Mouse (Mus musculus) heart, embryonic 14.5 days (tissue): ENCODE measurements around the gene Tenm2. TPM values are rescaled to one million over a fixed set of nuclear protein-coding genes. Genes with fewer than 3 reads are reported as not detected.

Experiments
- ATAC-seq: fragments of 200-750 bp; cut with Nextera tagmentation; 2 replicates; pipeline ENCODE4 v1.8.0; 2017; ENCODE audit warnings: low read depth, moderate TSS enrichment; ENCODE audit not compliant: insufficient number of reproducible peaks, insufficient read depth, low FRiP score
- H3K27ac ChIP-seq, 2 experiments: fragments of 200-500 bp in 1 of 2; fragments of 300-500 bp in 1 of 2; sonication (generic) in 1 of 2; replicated peaks in 1 of 2; 2 replicates each; pipeline ENCODE4 v1.5.1; 2012 to 2014; ENCODE audit warnings: low read depth in 2 of 2, low read length in 2 of 2, control low read depth in 1 of 2, mild to moderate bottlenecking in 1 of 2, mixed read lengths in 1 of 2; ENCODE audit not compliant: control insufficient read depth in 1 of 2, insufficient read depth in 1 of 2
- H3K27me3 ChIP-seq: fragments of 300-500 bp; sonication (generic); 2 replicates; pipeline ENCODE4 v1.6.1; 2014; ENCODE audit warnings: mild to moderate bottlenecking, low read length, control low read depth; ENCODE audit not compliant: control insufficient read depth, insufficient read depth
- H3K36me3 ChIP-seq: fragments of 300-500 bp; sonication (generic); 2 replicates; pipeline ENCODE4 v1.6.1; 2014; ENCODE audit warnings: mild to moderate bottlenecking, control low read depth, low read length, mixed read lengths; ENCODE audit not compliant: control insufficient read depth, insufficient read depth
- H3K4me1 ChIP-seq, 2 experiments: fragments of 200-500 bp in 1 of 2; fragments of 300-500 bp in 1 of 2; sonication (generic) in 1 of 2; 2 replicates each; pipeline ENCODE4 v1.6.1; 2012 to 2014; ENCODE audit warnings: low read length in 2 of 2, control low read depth in 1 of 2, mixed read lengths in 1 of 2; ENCODE audit not compliant: control insufficient read depth in 2 of 2, insufficient read depth in 2 of 2
- H3K4me2 ChIP-seq: fragments of 300-500 bp; sonication (generic); 2 replicates; pipeline ENCODE4 v1.6.1; 2014; ENCODE audit warnings: mild to moderate bottlenecking, low read length
- H3K4me3 ChIP-seq, 2 experiments: fragments of 200-500 bp in 1 of 2; fragments of 300-500 bp in 1 of 2; sonication (generic) in 1 of 2; 2 replicates each; pipeline ENCODE4 v1.5.1; 2012 to 2014; ENCODE audit warnings: low read length in 2 of 2, mild to moderate bottlenecking in 2 of 2, control low read depth in 1 of 2, low read depth in 1 of 2, moderate library complexity in 1 of 2; ENCODE audit not compliant: control insufficient read depth in 1 of 2, insufficient read depth in 1 of 2
- H3K9ac ChIP-seq: fragments of 300-500 bp; sonication (generic); 2 replicates; pipeline ENCODE4 v1.6.1; 2014; ENCODE audit warnings: mild to moderate bottlenecking, low read length
- H3K9me3 ChIP-seq: fragments of 300-500 bp; sonication (generic); 2 replicates; pipeline ENCODE4 v1.6.1; 2016; ENCODE audit warnings: low read length, control low read depth; ENCODE audit not compliant: control insufficient read depth
- WGBS: fragments of 180-500 bp; shearing (Covaris S2); extraction: QIAGEN DNeasy Blood & Tissue Kit; methylation state at CpG from one replicate; pipeline ENCODE4 v1.1.7; 2014; 5-methylcytosine and 5-hydroxymethylcytosine counted together
- polyA plus RNA-seq: library from polyadenylated mRNA; unstranded; fragments of >200 nt; fragmentation: Nextera tagmentation; extraction: Ambion mirVana; gene quantifications from 2 replicates; pipeline ENCODE4 v1.2.1, GENCODE M21; 2014

The Tenm2 gene
- polyA plus RNA-seq, 1 experiment from 2014 or later: 0.96 TPM

DNA sequence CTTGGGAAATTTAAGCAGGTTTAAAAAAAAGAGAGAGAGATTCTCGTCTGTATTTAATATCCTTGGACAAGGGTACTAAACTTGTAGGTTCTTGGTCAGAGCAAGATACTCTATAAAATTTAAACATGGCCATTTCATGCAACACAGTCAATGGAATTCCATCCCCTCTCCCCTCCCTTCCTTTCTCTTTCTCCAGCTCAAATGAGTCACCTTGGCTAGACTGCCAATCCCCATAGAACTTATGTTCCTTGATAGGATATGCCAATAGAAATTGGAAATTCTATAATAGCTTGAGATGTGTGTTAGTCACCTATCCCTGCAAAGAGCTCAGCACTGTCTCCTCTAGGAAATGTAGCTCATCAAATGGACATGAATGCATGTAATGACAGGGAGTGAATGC, 1031.9 kb downstream of the Tenm2 start:
- H3K27ac ChIP-seq: peak overlapping the region in 1 of 2 experiments; percentile 58; a peak in 1 of 4 replicates

GRCm38 (mm10) chr11:36194348-36194747, 1041.4 kb downstream of the Tenm2 start:
- Histone ChIP-seq H3K9me3 (no peaks in the 10 kb centered on the region), H3K36me3 (no peaks in the 10 kb centered on the region), H3K4me2 (no peak overlapping the region), H3K4me3 (no peak overlapping the region), H3K4me1 (peaks cover 0 to 5% of the 10 kb centered on the region in 2 experiments; a peak in 1 of 4 replicates), H3K27me3 (no peaks in the 10 kb centered on the region), H3K9ac (no peak overlapping the region), H3K27ac (no peak overlapping the region)
- no peak for ATAC-seq
- 25% methylated on average over 2 of the region's 2 CpGs for WGBS

More for the DNA sequence above, 1031.9 kb downstream of the Tenm2 start:
- WGBS: 73% methylated on average over 1 of the region's 1 CpGs
- Histone ChIP-seq H3K9ac (no peak overlapping the region), H3K4me1 (peaks cover 8 to 27% of the 10 kb centered on the region in 2 experiments; a peak in 3 of 4 replicates), H3K4me2 (no peak overlapping the region), H3K27me3 (no peaks in the 10 kb centered on the region), H3K9me3 (no peaks in the 10 kb centered on the region), H3K36me3 (no peaks in the 10 kb centered on the region), H3K4me3 (no peak overlapping the region)
- no peak for ATAC-seq

GRCm38 (mm10) chr11:36176106-36176505, 1059.7 kb downstream of the Tenm2 start:
- 75% methylated on average over 7 of the region's 7 CpGs for WGBS
- Histone ChIP-seq H3K27ac (no peak overlapping the region), H3K9ac (no peak overlapping the region), H3K4me2 (no peak overlapping the region), H3K27me3 (no peaks in the 10 kb centered on the region), H3K36me3 (no peaks in the 10 kb centered on the region), H3K4me3 (no peak overlapping the region), H3K4me1 (no peaks in the 10 kb centered on the region; a peak in 1 of 4 replicates), H3K9me3 (no peaks in the 10 kb centered on the region)
- no peak for ATAC-seq

DNA sequence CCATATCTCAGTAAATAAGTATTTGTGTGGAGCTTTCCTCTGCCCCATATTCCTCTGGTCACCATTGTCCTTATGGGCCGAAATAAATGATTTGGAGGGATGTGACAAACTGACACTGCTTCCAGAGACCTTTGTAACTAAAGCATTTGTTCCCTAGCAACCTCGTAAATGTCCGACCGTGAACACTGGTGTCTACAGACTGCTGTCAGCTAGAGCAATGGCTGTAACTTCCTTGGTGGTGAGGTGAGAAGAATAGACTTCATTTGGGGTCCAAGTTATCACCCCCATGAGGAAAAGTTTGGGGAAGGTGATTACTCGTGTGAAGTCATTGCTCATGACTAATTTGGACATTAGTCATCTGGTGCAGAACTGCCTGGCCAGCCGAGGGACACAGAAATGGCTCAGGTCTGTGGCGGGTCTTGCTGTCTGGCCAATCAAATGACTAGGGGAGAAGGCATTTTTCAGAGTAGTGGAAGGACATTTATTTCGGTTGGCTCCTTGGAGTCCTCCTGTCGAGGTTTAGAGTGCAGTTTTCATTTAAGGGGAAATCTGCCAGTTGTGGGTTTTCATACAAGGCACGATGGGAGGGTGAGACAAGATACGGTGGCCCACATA, 1062.6 kb downstream of the Tenm2 start:
- H3K4me1 ChIP-seq: no peaks in the 10 kb centered on the region; a peak in 1 of 4 replicates
- no peak overlapping the region for H3K4me2 ChIP-seq
- H3K4me3 ChIP-seq: no peak overlapping the region
- ATAC-seq: no peak
- 76% methylated on average over 11 of the region's 11 CpGs for WGBS
- H3K9me3 ChIP-seq: no peaks in the 10 kb centered on the region
- H3K9ac ChIP-seq: no peak overlapping the region
- no peaks in the 10 kb centered on the region for H3K27me3 ChIP-seq
- H3K36me3 ChIP-seq: no peaks in the 10 kb centered on the region
- H3K27ac ChIP-seq: no peak overlapping the region

- Histone ChIP-seq H3K27ac (no peak overlapping the region), H3K36me3 (no peaks in the 10 kb centered on the region), H3K27me3 (no peaks in the 10 kb centered on the region), H3K4me1 (no peaks in the 10 kb centered on the region; a peak in 1 of 4 replicates), H3K4me2 (no peak overlapping the region), H3K9me3 (no peaks in the 10 kb centered on the region), H3K4me3 (no peak overlapping the region), H3K9ac (no peak overlapping the region)
- WGBS: 80% methylated on average over 6 of the region's 6 CpGs
- ATAC-seq: no peak
Measured at GRCm38 (mm10) chr11:36172520-36172919, 1063.2 kb downstream of the Tenm2 start.

DNA sequence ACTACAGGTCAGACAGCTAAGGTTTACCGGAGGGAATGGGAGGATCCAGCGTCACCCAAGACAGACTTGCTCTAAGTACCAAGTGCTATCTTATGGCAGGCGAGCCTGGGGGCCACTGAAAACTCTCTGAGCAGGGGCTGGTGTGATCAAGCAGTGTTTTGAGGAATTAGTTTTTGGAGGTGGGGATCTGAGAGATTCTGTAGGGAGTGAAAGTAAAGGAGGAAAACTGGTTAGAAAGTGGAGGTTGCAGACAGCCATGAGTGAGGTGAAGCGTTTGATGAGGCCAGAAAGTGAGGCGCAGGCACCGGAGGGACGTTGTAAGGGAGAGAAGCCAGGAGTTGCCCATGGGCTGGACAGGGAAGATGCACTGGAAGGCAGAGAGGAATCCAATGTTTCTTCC, 1063.8 kb downstream of the Tenm2 start:
- no peaks in the 10 kb centered on the region for H3K9me3 ChIP-seq
- no peak overlapping the region for H3K4me2 ChIP-seq
- WGBS: 74% methylated on average over 7 of the region's 7 CpGs
- H3K27ac ChIP-seq: no peak overlapping the region
- no peak for ATAC-seq
- no peaks in the 10 kb centered on the region; a peak in 1 of 4 replicates for H3K4me1 ChIP-seq
- H3K36me3 ChIP-seq: no peaks in the 10 kb centered on the region
- no peak overlapping the region for H3K9ac ChIP-seq
- H3K27me3 ChIP-seq: no peaks in the 10 kb centered on the region
- no peak overlapping the region for H3K4me3 ChIP-seq

GRCm38 (mm10) chr11:36171221-36171620, 1064.5 kb downstream of the Tenm2 start:
- Histone ChIP-seq H3K27ac (no peak overlapping the region), H3K4me3 (no peak overlapping the region), H3K9ac (no peak overlapping the region), H3K4me1 (no peaks in the 10 kb centered on the region; a peak in 1 of 4 replicates), H3K9me3 (no peaks in the 10 kb centered on the region), H3K27me3 (no peaks in the 10 kb centered on the region), H3K36me3 (no peaks in the 10 kb centered on the region), H3K4me2 (no peak overlapping the region)
- 92% methylated on average over 12 of the region's 12 CpGs for whole genome bisulfite sequencing
- no peak for ATAC-seq

DNA sequence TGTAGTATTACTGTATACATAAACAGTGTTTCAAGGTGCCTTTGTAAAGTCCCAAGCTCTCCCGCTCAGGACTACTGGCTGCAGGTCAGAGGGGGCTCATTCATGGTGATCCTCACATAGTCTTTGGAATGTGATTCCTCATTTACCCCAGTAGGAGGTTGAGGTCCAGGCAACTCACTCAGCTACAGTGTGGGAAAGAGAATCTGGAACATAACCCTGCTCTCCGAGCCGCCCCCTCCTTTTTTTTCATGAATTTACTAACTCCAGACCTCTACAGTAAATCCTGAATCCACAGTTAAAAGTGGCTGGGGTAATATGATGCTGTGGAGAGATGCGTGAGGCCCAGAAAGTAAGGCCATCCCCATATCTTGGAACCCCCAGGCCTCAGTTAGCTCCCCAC, 1066.0 kb downstream of the Tenm2 start:
- ATAC-seq: no peak
- WGBS: 79% methylated on average over 4 of the region's 4 CpGs

More for the DNA sequence above, 1066.0 kb downstream of the Tenm2 start:
- Histone ChIP-seq H3K9ac (no peak overlapping the region), H3K4me3 (no peak overlapping the region), H3K9me3 (no peaks in the 10 kb centered on the region), H3K27ac (no peak overlapping the region), H3K27me3 (no peaks in the 10 kb centered on the region), H3K36me3 (no peaks in the 10 kb centered on the region), H3K4me2 (no peak overlapping the region), H3K4me1 (no peaks in the 10 kb centered on the region)
